Mouse (Mus musculus) midbrain, embryonic 11.5 days (tissue): Measurements from ENCODE around the gene Nagk. TPM values are rescaled to one million over a fixed set of nuclear protein-coding genes. Genes with fewer than 3 reads are reported as not detected.
"Not testable (repeated sequence)": the region's sequence is repeated elsewhere in the genome, so short reads cannot be mapped to it uniquely, and the experiment has no call there.

Source experiments
- ATAC-seq: fragments of 200-750 bp; cut with Nextera tagmentation; 2 replicates; pipeline ENCODE4 v1.8.0; 2017; ENCODE audit warnings: moderate TSS enrichment, moderate library complexity; ENCODE audit not compliant: low FRiP score
- DNase-seq: peaks from one replicate; pipeline ENCODE4 v3.0.0; 2015; ENCODE audit warnings: low spot score; ENCODE audit errors: missing footprints
- H3K27ac ChIP-seq: fragments of 300-500 bp; sonication (generic); 2 replicates; pipeline ENCODE4 v1.5.1; 2014; ENCODE audit warnings: low read depth, low read length
- H3K27me3 ChIP-seq: fragments of 300-500 bp; sonication (generic); 2 replicates; pipeline ENCODE4 v1.6.1; 2014; ENCODE audit warnings: mild to moderate bottlenecking, low read length, moderate library complexity, mixed read lengths; ENCODE audit not compliant: control insufficient read depth, insufficient read depth
- H3K36me3 ChIP-seq: fragments of 300-500 bp; sonication (generic); 2 replicates; pipeline ENCODE4 v1.6.1; 2014; ENCODE audit warnings: mild to moderate bottlenecking, low read length, moderate library complexity, mixed read lengths; ENCODE audit not compliant: control insufficient read depth, insufficient read depth
- H3K4me1 ChIP-seq: fragments of 300-500 bp; sonication (generic); 2 replicates; pipeline ENCODE4 v1.6.1; 2014; ENCODE audit warnings: low read length; ENCODE audit not compliant: control insufficient read depth, insufficient read depth
- H3K4me2 ChIP-seq: fragments of 300-500 bp; sonication (generic); 2 replicates; pipeline ENCODE4 v1.6.1; 2014; ENCODE audit warnings: mild to moderate bottlenecking, moderate library complexity
- H3K4me3 ChIP-seq: fragments of 300-500 bp; sonication (generic); 2 replicates; pipeline ENCODE4 v1.5.1; 2014; ENCODE audit warnings: low read depth, low read length
- H3K9ac ChIP-seq: fragments of 300-500 bp; sonication (generic); 2 replicates; pipeline ENCODE4 v1.6.1; 2014; ENCODE audit warnings: low read length
- H3K9me3 ChIP-seq: fragments of 300-500 bp; sonication (generic); 2 replicates; pipeline ENCODE4 v1.6.1; 2016; ENCODE audit warnings: low read length; ENCODE audit not compliant: control insufficient read depth
- WGBS: fragments of 180-500 bp; shearing (Covaris S2); extraction: QIAGEN DNeasy Blood & Tissue Kit; methylation state at CpG from one replicate; pipeline ENCODE4 v1.1.7; 2014; 5-methylcytosine and 5-hydroxymethylcytosine counted together
- polyA plus RNA-seq: library from polyadenylated mRNA; unstranded; fragments of >200 nt; fragmentation: Nextera tagmentation; extraction: Ambion mirVana; gene quantifications from 2 replicates; pipeline ENCODE4 v1.2.1, GENCODE M21; 2014

Nagk gene
- polyA plus RNA-seq, 1 experiment from 2014 or later, result 31.8 TPM

- Histone ChIP-seq H3K4me3 (peak within 1 kb of the TSS; percentile 60), H3K4me2 (peak within 1 kb of the TSS; percentile 81), H3K36me3 (no peaks in the 10 kb centered on the region), H3K9ac (peak within 1 kb of the TSS; percentile 80), H3K4me1 (peaks cover 3% of the 10 kb centered on the region; the same call in 1 of the 2 replicates), H3K27me3 (no peaks in the 10 kb centered on the region), H3K27ac (peak within 1 kb of the TSS; percentile 49), H3K9me3 (no peaks in the 10 kb centered on the region)
- WGBS, result under 1% methylated on average over 28 of the region's 37 CpGs
- ATAC-seq (peak; percentile 99), DNase-seq (peak; percentile 99)
These were observed 36.9 kb downstream of the Nagk start, which contains the start of gene Paip2b for GRCm38 (mm10) chr6:83831606-83832123. Paip2b (minus strand) TSS chr6:83831741.

GRCm38 (mm10) chr6:83832393-83832792 lies 37.6 kb downstream of the Nagk start:
- not testable (repeated sequence) for H3K4me3 ChIP-seq, DNase-seq, H3K9me3 ChIP-seq, H3K4me1 ChIP-seq, H3K27me3 ChIP-seq, H3K9ac ChIP-seq, ATAC-seq, H3K27ac ChIP-seq, H3K36me3 ChIP-seq
- H3K4me2 ChIP-seq, result peak overlapping the region; percentile 44
- WGBS, result 70% methylated on average over 1 of the region's 1 CpGs

GRCm38 (mm10) chr6:83836826-83837225 lies 42.0 kb downstream of the Nagk start:
- 90% methylated on average over 2 of the region's 2 CpGs for WGBS
- no peaks in the 10 kb centered on the region for H3K36me3 ChIP-seq
- ATAC-seq (no peak), DNase-seq (no peak)
- H3K9me3 ChIP-seq, result no peaks in the 10 kb centered on the region
- H3K4me2 ChIP-seq, result no peak overlapping the region
- H3K27me3 ChIP-seq, result no peaks in the 10 kb centered on the region
- no peak overlapping the region for H3K27ac ChIP-seq
- H3K4me1 ChIP-seq, result no peaks in the 10 kb centered on the region
- no peak overlapping the region for H3K4me3 ChIP-seq
- H3K9ac ChIP-seq, result no peak overlapping the region

- Histone ChIP-seq H3K4me2 (no peak overlapping the region), H3K27ac (no peak overlapping the region), H3K4me3 (no peak overlapping the region), H3K27me3 (no peaks in the 10 kb centered on the region), H3K9me3 (no peaks in the 10 kb centered on the region), H3K4me1 (no peaks in the 10 kb centered on the region), H3K9ac (no peak overlapping the region), H3K36me3 (no peaks in the 10 kb centered on the region)
- 92% methylated on average over 2 of the region's 2 CpGs for whole genome bisulfite sequencing
- DNase-seq, result no peak
- no peak for ATAC-seq
These were observed 43.3 kb downstream of the Nagk start for GRCm38 (mm10) chr6:83838046-83838445.

GRCm38 (mm10) chr6:83840086-83840485 lies 45.3 kb downstream of the Nagk start:
- DNase-seq, result no peak
- Histone ChIP-seq H3K9me3 (no peaks in the 10 kb centered on the region), H3K4me1 (no peaks in the 10 kb centered on the region), H3K4me3 (no peak overlapping the region), H3K27ac (no peak overlapping the region), H3K4me2 (no peak overlapping the region), H3K36me3 (no peaks in the 10 kb centered on the region), H3K9ac (no peak overlapping the region), H3K27me3 (no peaks in the 10 kb centered on the region)
- no peak for ATAC-seq
- 80% methylated on average over 6 of the region's 6 CpGs for WGBS

GRCm38 (mm10) chr6:83844913-83845312 lies 50.1 kb downstream of the Nagk start:
- H3K4me1 ChIP-seq, result no peaks in the 10 kb centered on the region
- no peaks in the 10 kb centered on the region for H3K9me3 ChIP-seq
- H3K27me3 ChIP-seq, result no peaks in the 10 kb centered on the region
- no peak overlapping the region for H3K4me2 ChIP-seq
- no peak overlapping the region for H3K9ac ChIP-seq
- H3K27ac ChIP-seq, result no peak overlapping the region
- WGBS, result 91% methylated on average over 10 of the region's 10 CpGs
- DNase-seq (no peak), ATAC-seq (no peak)
- H3K36me3 ChIP-seq, result no peaks in the 10 kb centered on the region
- H3K4me3 ChIP-seq, result no peak overlapping the region

- Histone ChIP-seq H3K27me3 (no peaks in the 10 kb centered on the region), H3K27ac (no peak overlapping the region), H3K9me3 (no peaks in the 10 kb centered on the region), H3K4me1 (no peaks in the 10 kb centered on the region), H3K4me3 (no peak overlapping the region), H3K9ac (no peak overlapping the region), H3K36me3 (no peaks in the 10 kb centered on the region), H3K4me2 (no peak overlapping the region)
- WGBS, result 98% methylated on average over 2 of the region's 2 CpGs
- ATAC-seq (no peak), DNase-seq (no peak)
These were observed 51.4 kb downstream of the Nagk start for GRCm38 (mm10) chr6:83846141-83846540.

GRCm38 (mm10) chr6:83849446-83849845 lies 54.7 kb downstream of the Nagk start:
- Histone ChIP-seq H3K4me1 (no peaks in the 10 kb centered on the region), H3K27ac (no peak overlapping the region), H3K36me3 (no peaks in the 10 kb centered on the region), H3K4me2 (no peak overlapping the region), H3K4me3 (no peak overlapping the region), H3K27me3 (no peaks in the 10 kb centered on the region), H3K9ac (no peak overlapping the region), H3K9me3 (no peaks in the 10 kb centered on the region)
- 83% methylated on average over 2 of the region's 2 CpGs for WGBS
- ATAC-seq (no peak), DNase-seq (no peak)
